Mouse (Mus musculus) small intestine, adult 10 weeks (tissue): ENCODE data around the gene Rala. TPM values are rescaled to one million over a fixed set of nuclear protein-coding genes. Genes with fewer than 3 reads are reported as not detected.

ENCODE experiments used
- polyA plus RNA-seq: library from polyadenylated mRNA; stranded (reverse); fragments of 350-450 nt; fragmentation: Illumina TruSeq; extraction: RNeasy Lipid Tissue Mini Kit (QIAGEN cat#74804); gene quantifications from one replicate; pipeline ENCODE4 v1.2.3, GENCODE M21; 2014; ENCODE audit warnings: low replicate concordance

The Rala gene
- 145 TPM for polyA plus RNA-seq

DNA sequence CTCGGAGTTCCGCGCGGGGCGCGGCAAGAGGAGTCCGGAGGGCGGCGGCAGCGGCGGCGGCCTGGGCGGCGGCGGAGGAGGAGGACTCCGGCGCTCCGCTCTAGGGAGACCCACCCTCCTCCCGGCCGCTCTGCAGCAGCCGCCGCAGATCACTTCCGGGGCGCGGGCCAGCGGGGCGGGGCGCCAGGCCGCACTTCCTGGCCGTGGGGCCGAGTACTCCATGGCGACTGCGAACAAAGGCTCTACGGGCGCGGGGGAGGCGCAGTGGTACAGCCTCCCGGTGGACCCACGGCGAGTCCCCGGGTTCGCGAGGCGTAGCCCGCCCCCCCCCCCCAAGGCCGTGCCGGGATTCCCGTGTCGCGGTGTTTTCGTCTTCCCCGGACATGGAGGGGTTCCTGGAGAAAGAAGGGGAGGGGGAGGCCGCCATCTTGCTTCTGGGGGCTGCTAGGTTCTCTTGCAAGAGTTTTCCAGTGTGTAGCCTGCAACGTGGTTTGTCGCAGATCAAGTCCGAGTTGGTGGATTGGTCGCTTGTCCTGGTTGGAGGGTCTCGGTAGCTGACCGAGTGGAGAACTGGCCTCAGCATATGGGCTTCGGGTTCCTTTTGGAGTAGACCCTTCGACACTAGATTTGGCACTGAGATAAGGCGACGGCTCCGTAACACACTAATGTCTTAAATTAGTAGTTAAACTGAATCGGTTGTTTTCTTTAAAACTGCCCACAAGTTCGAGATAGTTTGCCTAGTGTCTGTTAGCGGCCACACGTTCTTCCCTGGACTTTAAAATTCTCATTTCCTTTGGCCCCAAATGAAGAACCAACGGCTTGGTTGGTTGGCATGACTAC, at the start of gene Rala:
Gene Rala (minus strand): TSS at position 162 of the 840 bp plus-strand sequence.

DNA sequence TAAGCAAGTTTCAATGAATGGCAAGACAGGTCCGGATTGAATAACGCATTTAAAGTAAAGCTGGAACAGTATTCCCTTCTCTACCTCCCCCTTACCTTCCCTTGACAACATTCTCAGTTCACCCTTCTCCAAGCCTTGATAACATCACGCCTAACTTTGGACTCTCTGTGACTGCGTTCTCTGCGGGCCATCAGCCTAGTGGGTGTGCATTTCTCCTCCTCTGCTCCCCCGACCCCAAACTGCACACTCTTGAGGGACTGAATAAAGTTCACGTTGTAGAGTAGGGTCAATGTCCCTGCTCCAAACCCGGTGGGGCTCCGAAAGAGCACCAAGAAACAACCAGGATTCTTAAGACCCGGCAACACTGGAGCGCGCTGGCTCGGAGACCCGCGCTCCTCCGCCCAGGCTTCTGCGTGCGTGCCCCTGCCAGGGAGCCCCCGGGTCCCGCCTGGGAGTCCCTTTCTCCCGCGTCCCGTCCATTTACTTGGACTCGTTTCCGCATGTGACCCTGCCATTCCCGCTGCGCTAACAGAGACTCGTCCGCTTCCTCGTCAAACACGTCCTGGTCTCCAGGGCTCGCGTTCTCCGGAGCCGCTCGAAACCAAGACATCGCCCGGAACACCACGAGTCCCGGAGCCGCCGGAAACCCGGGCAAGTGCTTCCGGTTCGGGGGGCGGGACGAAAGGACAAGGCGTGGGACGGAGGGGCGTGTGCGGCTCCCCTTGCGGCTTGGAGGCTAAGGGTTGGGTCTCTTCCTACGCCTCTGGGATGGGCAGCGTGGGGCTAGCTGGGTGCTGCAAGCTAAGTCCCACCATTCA, 48.9 kb upstream of the Rala start, which contains the start of gene Yae1d1:
Gene Yae1d1 (minus strand): TSS at position 653 of the 818 bp plus-strand sequence.

Other genes with a start within 250 kb of the Rala start
- gene Mplkip, start 249.0 kb downstream of the Rala start, polyA plus RNA-seq: 111 TPM
- gene Sugct, start 248.7 kb downstream of the Rala start, polyA plus RNA-seq: 9.7 TPM
- gene Cdk13, start 139.1 kb downstream of the Rala start, polyA plus RNA-seq: 63.3 TPM
- 57.7 TPM for gene Yae1d1, start 49.1 kb upstream of the Rala start, polyA plus RNA-seq